Mouse (Mus musculus): ENCODE measurements around the gene Tmem132a.

Tmem132a gene

DNA sequence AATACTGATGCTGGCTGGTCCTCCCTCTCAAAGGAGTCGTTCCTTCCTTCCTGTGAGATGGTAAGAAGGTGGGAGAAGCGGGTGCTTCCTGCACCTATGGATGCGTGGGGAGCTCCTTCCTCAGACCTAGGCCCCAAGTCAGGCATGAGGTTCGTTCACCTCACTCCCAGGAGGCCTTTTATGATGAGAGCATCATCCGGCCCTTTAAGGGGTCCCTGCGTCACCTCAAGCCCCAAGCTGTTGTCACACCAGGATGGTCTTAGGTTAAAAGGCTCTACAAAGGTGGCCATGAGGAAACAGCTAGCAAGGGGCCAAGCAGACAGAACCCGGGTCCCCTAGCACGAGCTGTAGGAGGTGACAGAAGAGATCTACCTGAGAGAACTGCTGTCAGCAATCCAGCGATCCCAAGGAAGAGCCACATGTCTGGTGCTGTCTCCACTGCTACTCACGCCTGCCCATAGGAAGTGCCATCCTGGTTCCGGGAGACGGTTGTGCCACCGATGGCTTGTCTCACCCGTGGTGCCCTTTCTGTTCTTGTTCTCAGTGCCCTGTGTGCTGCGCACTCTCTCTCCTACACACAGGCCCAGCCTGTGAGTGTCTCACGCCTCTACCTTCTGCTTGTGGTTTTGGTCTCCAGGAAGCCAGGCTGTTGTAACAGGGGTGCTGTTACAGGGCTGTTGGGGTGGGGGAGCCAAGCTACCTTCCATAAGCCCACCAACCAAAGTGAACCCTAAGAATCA, 40.1 kb downstream of the Tmem132a start, which contains the start of gene Cd6:
TSS of gene Cd6 (minus strand) at position 623 of the 740 bp plus-strand sequence.
- DNase-seq: peak; percentile 84

DNA sequence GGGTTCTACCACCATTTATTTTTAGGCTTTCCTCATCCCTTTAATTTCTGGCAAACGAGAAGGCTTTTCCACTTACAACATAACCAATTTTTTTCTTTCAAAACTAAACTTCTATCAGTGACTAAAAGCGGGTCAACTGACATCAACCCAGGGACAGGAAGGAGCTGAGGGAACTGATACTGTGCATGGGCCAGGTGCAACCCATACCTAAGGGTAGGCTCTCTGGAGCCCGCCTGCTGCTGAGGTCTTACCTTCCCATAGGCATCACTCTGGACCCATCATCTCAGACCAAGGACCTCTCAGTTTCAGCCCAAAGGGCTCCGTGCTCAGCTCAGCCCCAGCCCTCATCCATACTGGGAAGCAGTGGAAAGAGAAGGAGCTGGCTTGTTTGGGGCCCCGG, 41.4 kb downstream of the Tmem132a start:
- DNase-seq: peak; percentile 69

DNA sequence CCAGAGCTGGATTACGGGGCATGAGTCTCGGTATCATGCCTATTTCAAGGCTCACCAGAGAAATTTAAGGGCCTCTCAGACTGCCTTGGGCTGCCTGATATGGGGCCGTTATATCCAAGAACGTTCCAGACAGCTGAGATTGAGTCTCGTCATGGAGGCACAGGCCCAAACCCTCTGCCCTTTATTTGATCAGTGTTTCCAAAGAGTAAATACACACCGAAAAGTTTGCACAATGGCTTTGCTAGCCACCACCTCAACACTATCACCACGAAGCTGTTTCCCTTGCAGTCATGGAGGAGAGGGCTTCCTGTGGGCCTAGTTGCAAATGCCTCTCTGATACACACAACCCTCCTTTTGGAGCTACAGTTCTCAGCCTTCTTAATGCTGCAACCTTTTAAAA, 45.7 kb downstream of the Tmem132a start:
- no peak for DNase-seq

DNA sequence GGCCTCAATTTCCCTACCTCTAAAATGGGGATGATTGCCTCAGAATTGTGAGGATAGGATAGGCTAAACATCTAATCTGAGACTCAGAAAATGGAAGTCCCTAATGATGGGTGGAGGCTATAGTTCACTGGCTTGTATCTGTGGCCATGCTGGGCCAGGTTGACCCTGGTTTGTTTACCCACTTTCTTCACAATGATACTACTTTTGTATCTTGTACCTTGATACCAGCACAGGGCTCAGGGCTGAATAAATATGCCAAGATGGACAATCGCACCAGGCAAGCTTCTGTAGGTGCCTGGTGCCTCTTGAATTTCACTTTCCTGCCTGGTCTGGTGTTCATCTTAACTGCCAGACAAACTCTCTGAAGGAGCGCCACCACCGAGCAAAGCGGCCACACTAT, 47.2 kb downstream of the Tmem132a start:
- DNase-seq: no peak

DNA sequence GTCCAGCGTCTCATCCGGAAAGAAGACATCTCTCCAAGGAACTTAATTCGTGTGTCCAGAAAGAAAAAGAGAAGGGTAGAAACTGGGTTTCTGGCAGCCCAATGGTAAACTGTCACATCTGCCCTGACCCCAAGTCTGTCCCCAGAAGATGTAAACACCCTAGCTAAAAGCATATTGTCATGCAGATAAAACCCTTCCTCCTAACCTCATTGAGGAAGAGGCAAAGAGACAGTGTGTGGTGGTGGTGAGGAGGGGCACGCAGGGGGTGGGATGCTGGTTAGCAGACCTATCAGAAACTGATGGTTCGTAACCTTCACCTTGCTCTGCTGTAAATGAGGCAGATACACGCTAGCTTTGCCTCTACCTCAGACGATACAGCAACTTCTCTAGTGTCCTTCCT, 48.4 kb downstream of the Tmem132a start:
- DNase-seq: no peak

DNA sequence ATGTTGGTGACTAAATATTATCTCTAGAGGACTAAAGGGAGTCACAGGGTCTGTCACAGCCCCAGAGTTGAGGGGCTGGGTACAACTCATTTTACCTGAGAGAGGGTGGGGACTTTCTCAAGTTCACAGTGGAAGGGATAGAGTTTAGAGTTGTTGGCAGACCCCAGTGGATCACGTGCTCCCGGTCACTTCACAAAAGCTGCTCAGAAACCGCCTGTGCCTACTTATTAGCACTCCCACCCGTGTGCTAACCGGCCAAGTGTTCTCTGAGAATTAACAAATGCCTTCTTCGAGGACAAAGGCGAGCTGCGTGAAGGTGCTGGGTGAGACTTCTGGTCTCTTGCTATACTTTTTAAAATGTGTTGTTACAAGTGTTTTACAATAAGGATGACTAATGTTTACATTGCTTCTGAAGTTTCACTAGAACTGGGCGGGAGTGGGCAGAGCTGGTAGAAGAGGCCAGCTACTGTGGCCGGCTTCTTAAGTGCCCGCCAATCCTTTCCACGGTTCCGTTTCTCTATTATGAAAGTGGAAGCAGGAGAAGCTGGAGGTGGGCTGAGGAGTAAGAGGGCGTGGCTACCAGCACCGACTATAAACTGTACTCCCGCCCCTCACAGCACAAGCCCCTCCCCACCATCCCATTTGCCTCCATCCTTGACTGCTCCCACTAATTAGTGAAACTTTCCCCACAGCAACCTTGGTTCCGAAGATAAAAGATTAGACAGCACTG, 51.4 kb downstream of the Tmem132a start:
- no peak for DNase-seq

DNA sequence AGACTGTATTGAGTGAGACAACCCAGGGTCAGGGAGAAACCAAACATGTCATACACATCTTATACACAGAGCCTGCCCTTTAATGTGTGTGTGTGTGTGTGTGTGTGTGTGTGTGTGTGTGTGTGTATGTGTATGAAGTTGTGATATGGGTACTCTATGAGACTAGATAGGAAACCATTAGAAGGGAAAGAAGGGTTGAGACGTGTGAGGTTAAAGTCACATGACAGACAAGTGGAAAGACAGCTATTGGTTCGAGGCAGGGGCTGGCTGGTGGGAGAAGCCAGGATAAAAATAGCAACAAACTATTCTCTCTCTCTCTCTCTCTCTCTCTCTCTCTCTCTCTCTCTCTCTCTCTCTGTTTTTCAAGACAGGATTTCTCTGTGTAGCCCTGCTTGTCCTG, 53.3 kb downstream of the Tmem132a start:
- DNase-seq: no peak

DNA sequence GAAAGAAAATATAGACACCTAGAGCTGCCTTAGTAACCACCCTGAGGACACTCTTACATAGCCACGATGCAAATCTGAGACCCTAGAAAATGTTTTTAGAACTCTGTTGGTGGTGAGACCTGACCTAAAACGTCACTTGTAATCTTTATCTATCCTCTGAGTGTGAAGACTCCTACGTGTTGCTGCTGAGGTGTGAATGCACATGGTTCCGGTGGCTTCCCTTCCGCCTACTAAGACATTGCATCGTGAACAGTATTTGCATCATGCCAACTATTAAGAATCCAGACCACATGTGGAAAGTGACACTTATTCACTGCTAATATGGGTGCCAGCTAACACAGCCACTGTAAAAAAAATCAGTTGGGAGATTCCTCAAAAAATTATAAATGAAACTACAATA, 53.9 kb downstream of the Tmem132a start:
- DNase-seq: no peak

DNA sequence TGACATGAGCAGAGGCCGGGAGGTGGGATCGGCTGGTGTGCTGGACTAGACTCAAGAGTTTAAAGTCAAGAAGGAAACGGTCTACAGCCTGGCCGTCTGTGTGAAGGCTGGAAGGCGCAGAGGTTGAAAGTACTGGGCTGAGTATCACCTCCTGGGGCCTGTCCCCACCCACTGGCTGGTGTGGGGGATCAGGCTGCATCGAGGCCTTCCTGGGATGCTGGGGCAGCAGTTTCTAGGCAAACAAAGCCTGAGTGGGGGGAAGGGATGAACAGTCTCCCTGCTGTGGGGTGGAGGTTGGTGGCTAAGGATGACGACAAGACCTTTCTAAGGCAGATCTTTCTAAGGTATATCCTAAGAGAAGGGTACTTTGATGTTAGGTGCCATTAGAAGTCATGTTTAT, 55.8 kb downstream of the Tmem132a start:
- no peak for DNase-seq

DNA sequence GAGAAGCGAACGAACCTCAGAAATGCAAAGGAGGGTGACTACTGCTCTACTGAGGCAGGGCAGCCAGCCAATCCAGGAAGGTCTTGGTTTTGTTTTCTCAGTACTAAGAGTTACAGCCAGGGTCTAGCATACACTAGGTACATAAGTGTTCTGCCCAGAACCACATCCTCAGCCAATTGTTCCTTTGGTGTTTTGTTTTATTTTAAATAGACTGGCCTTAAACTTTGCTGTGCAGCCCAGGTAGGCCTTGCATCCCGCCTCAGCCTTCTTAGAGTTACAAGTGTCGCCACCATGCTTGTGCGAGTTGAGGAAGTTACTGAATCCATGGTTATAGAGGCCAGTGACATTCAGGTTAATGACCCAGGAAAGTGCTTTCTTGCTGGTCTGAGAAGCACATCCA, 56.7 kb downstream of the Tmem132a start:
- no peak for DNase-seq

DNA sequence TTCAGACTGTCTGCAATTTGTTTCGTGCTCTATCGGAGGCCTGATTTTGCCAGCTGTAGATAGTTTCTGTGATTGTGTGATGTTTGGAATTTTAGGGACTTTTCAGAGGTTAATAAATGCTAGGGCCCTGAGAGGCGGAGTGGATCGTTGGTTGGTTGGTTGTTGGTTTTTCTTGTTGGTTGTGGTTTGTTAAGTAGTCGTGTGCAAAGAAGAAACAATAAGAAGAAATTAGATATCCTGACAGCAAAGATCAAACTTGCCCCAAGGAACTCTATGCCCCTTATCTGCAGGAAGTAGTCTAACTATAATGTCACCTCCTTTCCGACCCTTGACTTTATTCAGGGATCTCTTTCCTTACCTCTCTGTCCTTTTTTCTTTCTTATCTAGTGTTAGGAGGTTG, 58.3 kb downstream of the Tmem132a start:
- no peak for DNase-seq

DNA sequence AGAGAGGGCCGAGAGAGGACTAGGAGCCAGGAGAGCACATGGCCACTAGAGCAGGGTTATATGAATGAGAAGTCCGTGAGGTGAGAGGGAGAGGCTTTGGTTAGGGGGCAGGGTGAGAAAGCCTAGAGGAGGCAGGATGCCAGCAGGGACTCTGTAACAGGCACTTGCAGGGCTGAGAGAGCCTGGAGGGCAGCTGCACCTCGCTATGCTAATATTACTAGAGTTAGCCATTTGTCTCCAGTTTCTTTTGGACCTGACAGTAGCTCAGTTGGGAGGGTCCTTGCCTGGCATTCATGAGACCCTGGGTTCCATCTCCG, 59.6 kb downstream of the Tmem132a start:
- no peak for DNase-seq

DNA sequence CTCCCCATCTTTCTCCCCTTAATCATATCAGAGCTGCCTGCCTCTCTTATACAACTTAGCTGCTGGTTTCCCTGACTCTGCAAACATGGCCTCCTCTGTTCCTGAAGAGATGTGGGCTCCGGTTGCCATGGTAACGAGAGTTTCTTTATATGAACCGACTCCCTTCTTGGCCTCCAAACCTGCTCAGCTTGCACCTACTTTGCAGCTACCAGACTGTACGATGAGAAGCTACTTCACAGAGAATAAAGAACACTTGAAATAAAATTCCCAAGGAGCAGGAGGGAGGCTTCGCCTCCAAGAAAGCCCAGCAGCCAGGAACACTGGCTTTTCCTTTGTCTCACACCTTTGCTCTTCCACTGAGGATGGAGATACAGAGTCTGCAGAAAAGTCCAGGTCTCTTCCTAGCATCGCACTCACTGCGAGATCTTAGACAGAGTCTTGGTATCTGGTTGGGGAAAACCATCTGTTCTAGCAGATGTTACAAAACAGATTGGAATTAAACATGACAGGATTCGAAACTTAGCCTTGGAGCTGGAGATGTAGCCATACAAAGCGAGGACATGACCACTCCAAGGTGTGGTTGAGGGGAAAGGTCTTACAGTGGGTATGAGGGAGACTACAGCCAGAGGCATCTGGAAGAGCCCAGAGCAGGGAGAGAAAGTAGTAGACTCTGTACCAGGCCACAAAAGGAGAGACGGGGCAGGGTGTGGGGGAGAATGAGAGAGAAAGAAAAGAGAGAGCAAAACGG, 60.1 kb downstream of the Tmem132a start:
- peak; percentile 13 for DNase-seq

DNA sequence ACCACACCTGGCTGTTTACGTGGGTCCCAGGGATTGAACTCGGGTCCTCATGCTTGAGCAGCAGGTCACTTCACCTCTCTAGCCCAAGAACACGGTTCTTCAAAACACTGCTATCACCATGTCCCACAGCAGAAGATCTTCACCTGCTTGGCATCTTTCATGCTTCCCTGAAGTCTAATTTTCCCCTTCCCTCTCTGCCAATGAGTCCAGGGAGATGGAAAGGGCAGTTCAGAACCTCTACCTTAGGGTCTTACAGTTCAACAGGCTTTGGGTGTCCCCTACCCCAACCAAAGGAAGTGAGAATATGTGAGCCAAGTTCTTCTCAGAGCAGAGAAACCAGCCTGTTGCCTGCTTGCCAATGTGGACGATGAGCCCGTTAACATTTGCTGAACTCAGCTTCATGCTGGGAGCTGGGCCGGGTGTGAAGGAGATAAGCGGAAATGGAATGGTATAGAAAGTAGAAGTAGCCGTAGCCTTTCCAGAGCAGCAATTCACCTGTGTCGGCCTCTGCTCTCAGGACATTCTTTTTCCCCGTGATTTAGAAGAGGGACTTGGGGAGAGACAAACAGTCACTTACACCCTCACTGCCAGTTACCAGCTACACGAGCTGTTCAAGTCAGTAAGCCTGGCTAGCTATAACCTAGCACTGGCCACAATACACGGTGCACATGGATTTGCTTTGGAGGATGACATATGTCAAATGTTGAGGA, 61.1 kb downstream of the Tmem132a start:
- no peak for DNase-seq
